Mouse (Mus musculus): Measurements from ENCODE around the gene Fkbp5. TPM values are rescaled to one million over a fixed set of nuclear protein-coding genes. Genes with fewer than 3 reads are reported as not detected.

Gene Fkbp5
- polyA plus RNA-seq, 1 experiment from 2014 or later, result 7.1 TPM

GRCm38 (mm10) chr17:28513844-28514243 is 3.5 kb downstream of the Fkbp5 start:
- H3K9me3 ChIP-seq (ENCODE audit: control insufficient read depth, low read depth, low read length), result no peaks in the 10 kb centered on the region
- H3K27ac ChIP-seq (ENCODE audit: low read length), result no peak overlapping the region
- H3K4me3 ChIP-seq (ENCODE audit: low read depth, low read length), result no peak overlapping the region
- H3K4me2 ChIP-seq (replicated peaks; ENCODE audit: low read depth, low read length), result no peak overlapping the region
- H3K9ac ChIP-seq (replicated peaks; ENCODE audit: low read depth, low read length), result no peak overlapping the region
- no peaks in the 10 kb centered on the region for H3K36me3 ChIP-seq (ENCODE audit: control insufficient read depth, insufficient read depth, low read length)
- H3K27me3 ChIP-seq (ENCODE audit: control insufficient read depth, insufficient read depth, low read length), result no peaks in the 10 kb centered on the region
- peaks cover 21% of the 10 kb centered on the region; the same call in 1 of the 2 replicates for H3K4me1 ChIP-seq (ENCODE audit: control insufficient read depth, insufficient read depth, low read length)
- no peak for ATAC-seq (ENCODE audit: insufficient number of reproducible peaks, insufficient read depth, low FRiP score, low read depth)
- 63% methylated on average over 7 of the region's 7 CpGs for WGBS

GRCm38 (mm10) chr17:28513337-28513736 is 4.0 kb downstream of the Fkbp5 start:
- no peak overlapping the region for H3K4me3 ChIP-seq (ENCODE audit: low read depth, low read length)
- no peak for ATAC-seq (ENCODE audit: insufficient number of reproducible peaks, insufficient read depth, low FRiP score, low read depth)
- H3K27me3 ChIP-seq (ENCODE audit: control insufficient read depth, insufficient read depth, low read length), result no peaks in the 10 kb centered on the region
- H3K4me1 ChIP-seq (ENCODE audit: control insufficient read depth, insufficient read depth, low read length), result peaks cover 16% of the 10 kb centered on the region; the same call in 1 of the 2 replicates
- no peaks in the 10 kb centered on the region for H3K9me3 ChIP-seq (ENCODE audit: control insufficient read depth, low read depth, low read length)
- H3K27ac ChIP-seq (ENCODE audit: low read length), result no peak overlapping the region
- no peak overlapping the region for H3K9ac ChIP-seq (replicated peaks; ENCODE audit: low read depth, low read length)
- H3K36me3 ChIP-seq (ENCODE audit: control insufficient read depth, insufficient read depth, low read length), result no peaks in the 10 kb centered on the region
- WGBS, result 61% methylated on average over 1 of the region's 1 CpGs
- no peak overlapping the region for H3K4me2 ChIP-seq (replicated peaks; ENCODE audit: low read depth, low read length)

GRCm38 (mm10) chr17:28512696-28513095 is 4.6 kb downstream of the Fkbp5 start:
- 34% methylated on average over 6 of the region's 6 CpGs for WGBS
- Histone ChIP-seq H3K9me3 (ENCODE audit: control insufficient read depth, low read depth, low read length) (no peaks in the 10 kb centered on the region), H3K27ac (ENCODE audit: low read length) (peak overlapping the region; percentile 33; the same call in 1 of the 2 replicates), H3K27me3 (ENCODE audit: control insufficient read depth, insufficient read depth, low read length) (no peaks in the 10 kb centered on the region), H3K9ac (replicated peaks; ENCODE audit: low read depth, low read length) (no peak overlapping the region), H3K36me3 (ENCODE audit: control insufficient read depth, insufficient read depth, low read length) (no peaks in the 10 kb centered on the region), H3K4me1 (ENCODE audit: control insufficient read depth, insufficient read depth, low read length) (peaks cover 13% of the 10 kb centered on the region; the same call in 1 of the 2 replicates), H3K4me2 (replicated peaks; ENCODE audit: low read depth, low read length) (no peak overlapping the region), H3K4me3 (ENCODE audit: low read depth, low read length) (no peak overlapping the region)
- ATAC-seq (ENCODE audit: insufficient number of reproducible peaks, insufficient read depth, low FRiP score, low read depth), result no peak

GRCm38 (mm10) chr17:28511616-28512541 is 5.4 kb downstream of the Fkbp5 start:
- Histone ChIP-seq H3K27me3 (ENCODE audit: control insufficient read depth, insufficient read depth, low read length) (no peaks in the 10 kb centered on the region), H3K36me3 (ENCODE audit: control insufficient read depth, insufficient read depth, low read length) (no peaks in the 10 kb centered on the region), H3K4me2 (replicated peaks; ENCODE audit: low read depth, low read length) (no peak overlapping the region), H3K4me3 (ENCODE audit: low read depth, low read length) (no peak overlapping the region), H3K27ac (ENCODE audit: low read length) (no peak overlapping the region), H3K4me1 (ENCODE audit: control insufficient read depth, insufficient read depth, low read length) (peaks cover 15% of the 10 kb centered on the region; the same call in 1 of the 2 replicates), H3K9ac (replicated peaks; ENCODE audit: low read depth, low read length) (no peak overlapping the region), H3K9me3 (ENCODE audit: control insufficient read depth, low read depth, low read length) (no peaks in the 10 kb centered on the region)
- ATAC-seq (ENCODE audit: insufficient number of reproducible peaks, insufficient read depth, low FRiP score, low read depth), result no peak
- 36% methylated on average over 9 of the region's 9 CpGs for WGBS

GRCm38 (mm10) chr17:28510445-28511342 is 6.6 kb downstream of the Fkbp5 start:
- peaks cover 14% of the 10 kb centered on the region; the same call in 1 of the 2 replicates for H3K4me1 ChIP-seq (ENCODE audit: control insufficient read depth, insufficient read depth, low read length)
- peak overlapping the region; percentile 11; the same call in 1 of the 2 replicates for H3K9ac ChIP-seq (replicated peaks; ENCODE audit: low read depth, low read length)

GRCm38 (mm10) chr17:28507496-28507895 is 9.8 kb downstream of the Fkbp5 start:
- no peak overlapping the region for H3K9ac ChIP-seq (replicated peaks; ENCODE audit: low read depth, low read length)
- no peak overlapping the region for H3K4me3 ChIP-seq (ENCODE audit: low read depth, low read length)
- H3K4me2 ChIP-seq (replicated peaks; ENCODE audit: low read depth, low read length), result no peak overlapping the region
- H3K4me1 ChIP-seq (ENCODE audit: control insufficient read depth, insufficient read depth, low read length), result peaks cover 13% of the 10 kb centered on the region; the same call in 1 of the 2 replicates
- no peaks in the 10 kb centered on the region for H3K36me3 ChIP-seq (ENCODE audit: control insufficient read depth, insufficient read depth, low read length)
- no peaks in the 10 kb centered on the region for H3K27me3 ChIP-seq (ENCODE audit: control insufficient read depth, insufficient read depth, low read length)
- no peak overlapping the region for H3K27ac ChIP-seq (ENCODE audit: low read length)
- WGBS, result 23% methylated on average over 5 of the region's 5 CpGs
- ATAC-seq (ENCODE audit: insufficient number of reproducible peaks, insufficient read depth, low FRiP score, low read depth), result no peak; the same call in 1 of the 2 replicates
- no peaks in the 10 kb centered on the region for H3K9me3 ChIP-seq (ENCODE audit: control insufficient read depth, low read depth, low read length)

More at GRCm38 (mm10) chr17:28510445-28511342, 6.6 kb downstream of the Fkbp5 start:
- H3K27ac ChIP-seq (ENCODE audit: low read length), result no peak overlapping the region
- no peaks in the 10 kb centered on the region for H3K27me3 ChIP-seq (ENCODE audit: control insufficient read depth, insufficient read depth, low read length)
- no peaks in the 10 kb centered on the region for H3K36me3 ChIP-seq (ENCODE audit: control insufficient read depth, insufficient read depth, low read length)
- 7% methylated on average over 28 of the region's 28 CpGs for WGBS
- no peak for ATAC-seq (ENCODE audit: insufficient number of reproducible peaks, insufficient read depth, low FRiP score, low read depth)
- H3K4me2 ChIP-seq (replicated peaks; ENCODE audit: low read depth, low read length), result peak overlapping the region; percentile 39
- H3K4me3 ChIP-seq (ENCODE audit: low read depth, low read length), result no peak overlapping the region
- H3K9me3 ChIP-seq (ENCODE audit: control insufficient read depth, low read depth, low read length), result no peaks in the 10 kb centered on the region

GRCm38 (mm10) chr17:28506895-28507294 is 10.4 kb downstream of the Fkbp5 start:
- H3K36me3 ChIP-seq (ENCODE audit: control insufficient read depth, insufficient read depth, low read length), result no peaks in the 10 kb centered on the region
- no peak overlapping the region for H3K9ac ChIP-seq (replicated peaks; ENCODE audit: low read depth, low read length)
- H3K4me3 ChIP-seq (ENCODE audit: low read depth, low read length), result no peak overlapping the region
- H3K9me3 ChIP-seq (ENCODE audit: control insufficient read depth, low read depth, low read length), result no peaks in the 10 kb centered on the region
- H3K4me1 ChIP-seq (ENCODE audit: control insufficient read depth, insufficient read depth, low read length), result peaks cover 11% of the 10 kb centered on the region; the same call in 1 of the 2 replicates
- ATAC-seq (ENCODE audit: insufficient number of reproducible peaks, insufficient read depth, low FRiP score, low read depth), result no peak
- 15% methylated on average over 5 of the region's 5 CpGs for WGBS
- H3K4me2 ChIP-seq (replicated peaks; ENCODE audit: low read depth, low read length), result no peak overlapping the region
- no peaks in the 10 kb centered on the region for H3K27me3 ChIP-seq (ENCODE audit: control insufficient read depth, insufficient read depth, low read length)
- H3K27ac ChIP-seq (ENCODE audit: low read length), result no peak overlapping the region

GRCm38 (mm10) chr17:28505591-28505990 is 11.7 kb downstream of the Fkbp5 start:
- Histone ChIP-seq H3K27ac (ENCODE audit: low read length) (no peak overlapping the region), H3K36me3 (ENCODE audit: control insufficient read depth, insufficient read depth, low read length) (no peaks in the 10 kb centered on the region), H3K4me3 (ENCODE audit: low read depth, low read length) (no peak overlapping the region)

More at GRCm38 (mm10) chr17:28505591-28505990, 11.7 kb downstream of the Fkbp5 start:
- H3K4me1 ChIP-seq (ENCODE audit: control insufficient read depth, insufficient read depth, low read length), result peaks cover 5% of the 10 kb centered on the region; the same call in 1 of the 2 replicates
- no peaks in the 10 kb centered on the region for H3K27me3 ChIP-seq (ENCODE audit: control insufficient read depth, insufficient read depth, low read length)
- H3K4me2 ChIP-seq (replicated peaks; ENCODE audit: low read depth, low read length), result no peak overlapping the region
- H3K9me3 ChIP-seq (ENCODE audit: control insufficient read depth, low read depth, low read length), result no peaks in the 10 kb centered on the region
- no peak overlapping the region for H3K9ac ChIP-seq (replicated peaks; ENCODE audit: low read depth, low read length)
- WGBS, result 91% methylated on average over 4 of the region's 4 CpGs
- ATAC-seq (ENCODE audit: insufficient number of reproducible peaks, insufficient read depth, low FRiP score, low read depth), result no peak
